Mouse (Mus musculus) neural tube, embryonic 14.5 days (tissue): Measurements from ENCODE around the gene Dnm1l. TPM values are rescaled to one million over a fixed set of nuclear protein-coding genes. Genes with fewer than 3 reads are reported as not detected.
"Not testable (repeated sequence)": the region's sequence is repeated elsewhere in the genome, so short reads cannot be mapped to it uniquely, and the experiment has no call there.

Source experiments
- ATAC-seq: fragments of 200-750 bp; cut with Nextera tagmentation; 2 replicates; pipeline ENCODE4 v1.8.0; 2017; ENCODE audit warnings: low read depth, mild to moderate bottlenecking, moderate TSS enrichment, moderate library complexity
- H3K27ac ChIP-seq: fragments of 300-500 bp; sonication (generic); 2 replicates; pipeline ENCODE4 v1.5.1; 2014; ENCODE audit warnings: low read depth, mild to moderate bottlenecking, control low read depth, low read length, moderate library complexity, mixed read lengths
- H3K27me3 ChIP-seq: fragments of 300-500 bp; sonication (generic); 2 replicates; pipeline ENCODE4 v1.6.1; 2014; ENCODE audit warnings: low read length; ENCODE audit not compliant: control insufficient read depth, insufficient read depth
- H3K36me3 ChIP-seq: fragments of 300-500 bp; sonication (generic); 2 replicates; pipeline ENCODE4 v1.6.1; 2014; ENCODE audit warnings: low read length, mixed read lengths; ENCODE audit not compliant: control insufficient read depth, insufficient read depth
- H3K4me1 ChIP-seq: fragments of 300-500 bp; sonication (generic); 2 replicates; pipeline ENCODE4 v1.6.1; 2014; ENCODE audit warnings: low read length; ENCODE audit not compliant: control insufficient read depth, insufficient read depth
- H3K4me2 ChIP-seq: fragments of 300-500 bp; sonication (generic); 2 replicates; pipeline ENCODE4 v1.6.1; 2014; ENCODE audit warnings: mild to moderate bottlenecking, low read depth, low read length, control low read depth
- H3K4me3 ChIP-seq: fragments of 300-500 bp; sonication (generic); 2 replicates; pipeline ENCODE4 v1.5.1; 2014; ENCODE audit warnings: low read depth, low read length, control low read depth, mixed read lengths
- H3K9ac ChIP-seq: fragments of 300-500 bp; sonication (generic); replicated peaks from 2 replicates; pipeline ENCODE4 v1.6.1; 2014; ENCODE audit warnings: low read depth, mild to moderate bottlenecking, control low read depth, low read length, mixed read lengths
- H3K9me3 ChIP-seq: fragments of 300-500 bp; sonication (generic); 2 replicates; pipeline ENCODE4 v1.6.1; 2016; ENCODE audit warnings: low read length; ENCODE audit not compliant: control insufficient read depth
- WGBS: fragments of 180-500 bp; shearing (Covaris S2); extraction: QIAGEN DNeasy Blood & Tissue Kit; methylation state at CpG from one replicate; pipeline ENCODE4 v1.1.7; 2014; 5-methylcytosine and 5-hydroxymethylcytosine counted together
- polyA plus RNA-seq: library from polyadenylated mRNA; unstranded; fragments of >200 nt; fragmentation: Nextera tagmentation; extraction: Ambion mirVana; gene quantifications from 2 replicates; pipeline ENCODE4 v1.2.1, GENCODE M21; 2014

Gene Dnm1l
- 116 and 117 TPM in 2 replicates for polyA plus RNA-seq

- H3K4me3 ChIP-seq: peak within 1 kb of the TSS; percentile 93
- H3K4me2 ChIP-seq: peak within 1 kb of the TSS; percentile 63
- peak; percentile 99 for ATAC-seq
- no peaks in the 10 kb centered on the region for H3K27me3 ChIP-seq
- peak within 1 kb of the TSS; percentile 91 for H3K9ac ChIP-seq
- peak within 1 kb of the TSS; percentile 90 for H3K27ac ChIP-seq
- H3K9me3 ChIP-seq: no peaks in the 10 kb centered on the region
- H3K36me3 ChIP-seq: no peaks in the 10 kb centered on the region
- H3K4me1 ChIP-seq: peaks cover 3% of the 10 kb centered on the region; the same call in 1 of the 2 replicates
- WGBS: under 1% methylated on average over 55 of the region's 55 CpGs
These were observed at the start of gene Dnm1l for GRCm38 (mm10) chr16:16358481-16359100. Gene Dnm1l (minus strand): TSS chr16:16358959.

GRCm38 (mm10) chr16:16367217-16367616 is 8.5 kb upstream of the Dnm1l start:
- not testable (repeated sequence) for ATAC-seq, H3K4me2 ChIP-seq, H3K27ac ChIP-seq, H3K4me3 ChIP-seq, H3K9me3 ChIP-seq, H3K4me1 ChIP-seq, H3K36me3 ChIP-seq, H3K27me3 ChIP-seq, H3K9ac ChIP-seq
- 71% methylated on average over 8 of the region's 9 CpGs for WGBS

GRCm38 (mm10) chr16:16359101-16359482 is 333 bp upstream of the Dnm1l start:
- H3K4me2 ChIP-seq: peak overlapping the region; percentile 63
- H3K36me3 ChIP-seq, H3K9ac ChIP-seq, H3K9me3 ChIP-seq, H3K27me3 ChIP-seq, H3K4me1 ChIP-seq: not testable (repeated sequence)
- 60% methylated on average over 9 of the region's 9 CpGs for WGBS
- peak; percentile 65 for ATAC-seq
- H3K4me3 ChIP-seq: peak overlapping the region; percentile 93
- H3K27ac ChIP-seq: peak overlapping the region; percentile 90; the same call in 1 of the 2 replicates

GRCm38 (mm10) chr16:16357908-16358307 is 851 bp downstream of the Dnm1l start:
- whole genome bisulfite sequencing: 3% methylated on average over 6 of the region's 6 CpGs

GRCm38 (mm10) chr16:16346420-16346819 is 12.3 kb downstream of the Dnm1l start:
- Histone ChIP-seq H3K9ac (no peak overlapping the region), H3K27me3 (no peaks in the 10 kb centered on the region), H3K4me2 (no peak overlapping the region), H3K4me1 (no peaks in the 10 kb centered on the region), H3K27ac (no peak overlapping the region), H3K36me3 (peaks cover 3% of the 10 kb centered on the region; the same call in 1 of the 2 replicates), H3K4me3 (no peak overlapping the region), H3K9me3 (no peaks in the 10 kb centered on the region)
- 88% methylated on average over 5 of the region's 5 CpGs for WGBS
- no peak for ATAC-seq

More at GRCm38 (mm10) chr16:16357908-16358307, 851 bp downstream of the Dnm1l start:
- Histone ChIP-seq H3K9me3 (no peaks in the 10 kb centered on the region), H3K27ac (no peak overlapping the region), H3K9ac (peak overlapping the region; percentile 91), H3K4me2 (peak overlapping the region; percentile 63), H3K4me1 (peaks cover 3% of the 10 kb centered on the region; the same call in 1 of the 2 replicates), H3K27me3 (no peaks in the 10 kb centered on the region), H3K4me3 (peak overlapping the region; percentile 93), H3K36me3 (no peaks in the 10 kb centered on the region)
- no peak for ATAC-seq

- Histone ChIP-seq H3K27ac (no peak overlapping the region), H3K27me3 (no peaks in the 10 kb centered on the region), H3K4me3 (no peak overlapping the region), H3K9me3 (no peaks in the 10 kb centered on the region), H3K4me2 (no peak overlapping the region), H3K9ac (no peak overlapping the region), H3K36me3 (peaks cover 29% of the 10 kb centered on the region), H3K4me1 (no peaks in the 10 kb centered on the region)
- 90% methylated on average over 5 of the region's 5 CpGs for WGBS
- no peak for ATAC-seq
These were observed 32.9 kb downstream of the Dnm1l start for GRCm38 (mm10) chr16:16325775-16326336.

- H3K9me3 ChIP-seq: no peaks in the 10 kb centered on the region
- H3K36me3 ChIP-seq: peaks cover 40% of the 10 kb centered on the region
- H3K4me1 ChIP-seq: no peaks in the 10 kb centered on the region
- no peak overlapping the region for H3K27ac ChIP-seq
- no peak overlapping the region for H3K4me3 ChIP-seq
- no peaks in the 10 kb centered on the region for H3K27me3 ChIP-seq
- H3K4me2 ChIP-seq: no peak overlapping the region
- 87% methylated on average over 5 of the region's 5 CpGs for WGBS
- no peak for ATAC-seq
- no peak overlapping the region for H3K9ac ChIP-seq
These were observed 47.4 kb downstream of the Dnm1l start for GRCm38 (mm10) chr16:16311319-16311718.

GRCm38 (mm10) chr16:16303888-16304287 is 54.9 kb downstream of the Dnm1l start:
- ATAC-seq: no peak
- Histone ChIP-seq H3K27me3 (no peaks in the 10 kb centered on the region), H3K36me3 (peaks cover 9% of the 10 kb centered on the region), H3K4me1 (peaks cover 11% of the 10 kb centered on the region), H3K4me2 (peak overlapping the region; percentile 86), H3K9ac (peak overlapping the region; percentile 72), H3K4me3 (peak overlapping the region; percentile 92), H3K9me3 (no peaks in the 10 kb centered on the region), H3K27ac (no peak overlapping the region)
- 20% methylated on average over 7 of the region's 7 CpGs for WGBS

- H3K27me3 ChIP-seq: no peaks in the 10 kb centered on the region
- H3K4me1 ChIP-seq: peaks cover 11% of the 10 kb centered on the region
- H3K36me3 ChIP-seq: peaks cover 8% of the 10 kb centered on the region; the same call in 1 of the 2 replicates
- H3K27ac ChIP-seq: peak overlapping the region; percentile 95
- peak overlapping the region; percentile 86 for H3K4me2 ChIP-seq
- H3K9me3 ChIP-seq: no peaks in the 10 kb centered on the region
- H3K9ac ChIP-seq: peak overlapping the region; percentile 72
- ATAC-seq: peak; percentile 70
- H3K4me3 ChIP-seq: peak overlapping the region; percentile 92
- WGBS: 0% methylated on average over 55 of the region's 61 CpGs
These were observed 55.5 kb downstream of the Dnm1l start for GRCm38 (mm10) chr16:16303138-16303827.
